Mouse (Mus musculus) CH12.LX (cell line): ENCODE data around the gene Chil4.
"Not testable (repeated sequence)": the region's sequence is repeated elsewhere in the genome, so short reads cannot be mapped to it uniquely, and the experiment has no call there.

Experiments used
- CTCF ChIP-seq, 2 experiments: IDR thresholded peaks in 1 of 2; conservative IDR thresholded peaks in 1 of 2; 2 replicates each; pipeline ENCODE4 v1.5.1; 2011 to 2012; ENCODE audit warnings: low read depth in 2 of 2, low read length in 2 of 2, improper control_type of control experiment in 1 of 2, inconsistent platforms in 1 of 2, mild to moderate bottlenecking in 1 of 2, moderate library complexity in 1 of 2
- E2F4 ChIP-seq: IDR thresholded peaks from 2 replicates; pipeline ENCODE4 v1.6.1; 2011; ENCODE audit warnings: low read depth, low read length, improper control_type of control experiment; ENCODE audit not compliant: insufficient replicate concordance
- ELF1 ChIP-seq: IDR thresholded peaks from 2 replicates; pipeline ENCODE4 v1.6.1; 2014; ENCODE audit warnings: low read depth, mild to moderate bottlenecking, inconsistent platforms, low read length, improper control_type of control experiment
- EP300 ChIP-seq: IDR thresholded peaks from 2 replicates; pipeline ENCODE4 v1.6.1; 2011; ENCODE audit warnings: low read length, improper control_type of control experiment
- GABPA ChIP-seq: IDR thresholded peaks from 2 replicates; pipeline ENCODE4 v1.6.1; 2012; ENCODE audit warnings: low read depth, low read length, improper control_type of control experiment, inconsistent platforms; ENCODE audit not compliant: insufficient replicate concordance
- HCFC1 ChIP-seq: IDR thresholded peaks from 2 replicates; pipeline ENCODE4 v1.6.1; 2012; ENCODE audit warnings: low read depth, mild to moderate bottlenecking, inconsistent platforms, low read length, improper control_type of control experiment
- MAFK ChIP-seq: IDR thresholded peaks from 2 replicates; pipeline ENCODE4 v1.6.1; 2011; ENCODE audit warnings: low read length, improper control_type of control experiment; ENCODE audit not compliant: insufficient replicate concordance
- MEF2A ChIP-seq: IDR thresholded peaks from 2 replicates; pipeline ENCODE4 v1.6.1; 2014; ENCODE audit warnings: low read depth, mild to moderate bottlenecking, inconsistent platforms, low read length, improper control_type of control experiment, borderline replicate concordance
- MXI1 ChIP-seq: IDR thresholded peaks from 2 replicates; pipeline ENCODE4 v1.6.1; 2011; ENCODE audit warnings: mild to moderate bottlenecking, low read depth, low read length, improper control_type of control experiment
- POLR2A ChIP-seq: IDR thresholded peaks from 2 replicates; pipeline ENCODE4 v1.6.1; 2011; ENCODE audit warnings: low read depth, mild to moderate bottlenecking, improper control_type of control experiment, low read length
- RCOR1 ChIP-seq: conservative IDR thresholded peaks from 2 replicates; pipeline ENCODE4 v1.6.1; 2012; ENCODE audit warnings: low read depth, mild to moderate bottlenecking, inconsistent platforms, low read length, improper control_type of control experiment
- SIN3A ChIP-seq: IDR thresholded peaks from 2 replicates; pipeline ENCODE4 v1.6.1; 2012; ENCODE audit warnings: low read length, improper control_type of control experiment, inconsistent platforms
- USF2 ChIP-seq: conservative IDR thresholded peaks from 2 replicates; pipeline ENCODE4 v1.6.1; 2011; ENCODE audit warnings: low read depth, low read length, improper control_type of control experiment
- ZNF384 ChIP-seq: IDR thresholded peaks from 2 replicates; pipeline ENCODE4 v1.6.1; 2012; ENCODE audit warnings: low read depth, low read length, improper control_type of control experiment, inconsistent platforms

- TF ChIP-seq CTCF (conservative IDR thresholded peaks at IDR 0.05 in 1 of 2, IDR thresholded peaks at IDR 0.05 in 1 of 2; ENCODE audit: low read depth in 2 of 2, low read length in 2 of 2); POLR2A; MAFK; EP300; E2F4; ZNF384; ELF1; HCFC1; GABPA; MXI1; USF2; MEF2A; RCOR1; SIN3A: not testable (repeated sequence)
These were observed 22.1 kb downstream of the Chil4 start for GRCm38 (mm10) chr3:106197246-106197645.
